Mouse (Mus musculus) heart, embryonic 16.5 days (tissue): ENCODE measurements around the gene Isyna1. TPM values are rescaled to one million over a fixed set of nuclear protein-coding genes. Genes with fewer than 3 reads are reported as not detected.
A peak's percentile ranks its signal among the peaks of the same experiment; 100 is the strongest.
"Not testable (repeated sequence)": the region's sequence is repeated elsewhere in the genome, so short reads cannot be mapped to it uniquely, and the experiment has no call there.

Experiments
- ATAC-seq: fragments of 200-750 bp; cut with Nextera tagmentation; replicated peaks from 2 replicates; pipeline ENCODE4 v1.8.0; 2017; ENCODE audit warnings: moderate number of reproducible peaks; ENCODE audit not compliant: insufficient read depth, low FRiP score; ENCODE audit errors: extremely low read depth
- H3K27ac ChIP-seq: fragments of 300-500 bp; sonication (generic); 2 replicates; pipeline ENCODE4 v1.5.1; 2014; ENCODE audit warnings: mild to moderate bottlenecking, low read length, control low read depth, moderate library complexity
- H3K27me3 ChIP-seq: fragments of 300-500 bp; sonication (generic); 2 replicates; pipeline ENCODE4 v1.6.1; 2014; ENCODE audit warnings: low read length, mixed read lengths; ENCODE audit not compliant: control insufficient read depth, insufficient read depth
- H3K36me3 ChIP-seq: fragments of 300-500 bp; sonication (generic); 2 replicates; pipeline ENCODE4 v1.6.1; 2014; ENCODE audit not compliant: control insufficient read depth, insufficient read depth
- H3K4me1 ChIP-seq: fragments of 300-500 bp; sonication (generic); 2 replicates; pipeline ENCODE4 v1.6.1; 2014; ENCODE audit warnings: low read length, mixed read lengths; ENCODE audit not compliant: control insufficient read depth, insufficient read depth
- H3K4me2 ChIP-seq: fragments of 300-500 bp; sonication (generic); 2 replicates; pipeline ENCODE4 v1.6.1; 2014; ENCODE audit warnings: low read depth, mild to moderate bottlenecking, control low read depth, low read length
- H3K4me3 ChIP-seq: fragments of 300-500 bp; sonication (generic); 2 replicates; pipeline ENCODE4 v1.5.1; 2014; ENCODE audit warnings: mild to moderate bottlenecking, control low read depth, low read length
- H3K9ac ChIP-seq: fragments of 300-500 bp; sonication (generic); 2 replicates; pipeline ENCODE4 v1.6.1; 2014; ENCODE audit warnings: low read length, control low read depth
- H3K9me3 ChIP-seq: fragments of 300-500 bp; sonication (generic); replicated peaks from 2 replicates; pipeline ENCODE4 v1.6.1; 2016; ENCODE audit warnings: low read length; ENCODE audit not compliant: control insufficient read depth
- WGBS: fragments of 180-500 bp; shearing (Covaris S2); extraction: QIAGEN DNeasy Blood & Tissue Kit; methylation state at CpG from one replicate; pipeline ENCODE4 v1.1.7; 2014; 5-methylcytosine and 5-hydroxymethylcytosine counted together
- polyA plus RNA-seq: library from polyadenylated mRNA; unstranded; fragments of >200 nt; fragmentation: Nextera tagmentation; extraction: Ambion mirVana; gene quantifications from 2 replicates; pipeline ENCODE4 v1.2.1, GENCODE M21; 2015

The Isyna1 gene
- polyA plus RNA-seq, 1 experiment from 2014 or later, result 111 TPM

DNA sequence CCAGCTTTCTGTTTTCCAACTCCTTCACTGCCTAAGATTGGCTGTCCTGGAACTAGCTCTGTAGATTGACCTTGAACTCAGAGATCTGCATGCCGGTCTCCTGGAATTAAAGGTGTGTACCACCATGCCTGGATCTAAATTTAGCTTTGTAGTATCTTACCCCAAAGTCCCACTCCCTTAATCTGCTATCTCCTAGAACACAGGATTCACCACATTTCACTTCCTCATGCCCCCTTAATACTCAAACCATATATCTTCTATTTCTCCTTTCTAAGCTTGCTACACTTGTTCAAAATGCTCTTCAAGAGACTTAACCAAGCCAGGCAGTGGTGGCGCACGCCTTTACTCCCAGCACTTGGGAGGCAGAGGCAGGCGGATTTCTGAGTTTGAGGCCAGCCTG lies 6.2 kb upstream of the Isyna1 start:
- not testable (repeated sequence) for H3K9ac ChIP-seq, H3K27me3 ChIP-seq, H3K4me1 ChIP-seq, H3K27ac ChIP-seq, ATAC-seq, H3K4me3 ChIP-seq, H3K4me2 ChIP-seq, H3K9me3 ChIP-seq
- H3K36me3 ChIP-seq, result peaks cover 27% of the 10 kb centered on the region
- WGBS, result 81% methylated on average over 4 of the region's 4 CpGs

- WGBS, result 63% methylated on average over 12 of the region's 12 CpGs
Measured at GRCm38 (mm10) chr8:70591569-70591968, 2.6 kb upstream of the Isyna1 start.

GRCm38 (mm10) chr8:70593173-70593572 lies 1.0 kb upstream of the Isyna1 start:
- Histone ChIP-seq H3K4me1 (peaks cover 21% of the 10 kb centered on the region), H3K9me3 (no peaks in the 10 kb centered on the region), H3K27ac (peak overlapping the region; percentile 87), H3K4me2 (peak overlapping the region; percentile 99), H3K9ac (peak overlapping the region; percentile 88), H3K27me3 (no peaks in the 10 kb centered on the region), H3K4me3 (no peak overlapping the region; the same call in 1 of the 2 replicates), H3K36me3 (peaks cover 21% of the 10 kb centered on the region)
- no peak for ATAC-seq
- 42% methylated on average over 8 of the region's 8 CpGs for WGBS

More at GRCm38 (mm10) chr8:70591569-70591968, 2.6 kb upstream of the Isyna1 start:
- no peak overlapping the region for H3K9ac ChIP-seq
- peaks cover 21% of the 10 kb centered on the region for H3K36me3 ChIP-seq
- H3K9me3 ChIP-seq, result no peaks in the 10 kb centered on the region
- no peak for ATAC-seq
- no peak overlapping the region for H3K4me3 ChIP-seq
- H3K4me2 ChIP-seq, result no peak overlapping the region
- H3K27ac ChIP-seq, result peak overlapping the region; percentile 9; the same call in 1 of the 2 replicates
- no peaks in the 10 kb centered on the region for H3K27me3 ChIP-seq
- H3K4me1 ChIP-seq, result peaks cover 20% of the 10 kb centered on the region

- H3K4me2 ChIP-seq, result peak overlapping the region; percentile 99
- peaks cover 18% of the 10 kb centered on the region for H3K36me3 ChIP-seq
- peak; percentile 3 for ATAC-seq
- no peaks in the 10 kb centered on the region for H3K9me3 ChIP-seq
- peak overlapping the region; percentile 71 for H3K4me3 ChIP-seq
- H3K27ac ChIP-seq, result peak overlapping the region; percentile 87
- WGBS, result 9% methylated on average over 82 of the region's 82 CpGs
- peak overlapping the region; percentile 88 for H3K9ac ChIP-seq
- peaks cover 27% of the 10 kb centered on the region for H3K4me1 ChIP-seq
- H3K27me3 ChIP-seq, result no peaks in the 10 kb centered on the region
Measured at GRCm38 (mm10) chr8:70594621-70595564, 720 bp downstream of the Isyna1 start.

DNA sequence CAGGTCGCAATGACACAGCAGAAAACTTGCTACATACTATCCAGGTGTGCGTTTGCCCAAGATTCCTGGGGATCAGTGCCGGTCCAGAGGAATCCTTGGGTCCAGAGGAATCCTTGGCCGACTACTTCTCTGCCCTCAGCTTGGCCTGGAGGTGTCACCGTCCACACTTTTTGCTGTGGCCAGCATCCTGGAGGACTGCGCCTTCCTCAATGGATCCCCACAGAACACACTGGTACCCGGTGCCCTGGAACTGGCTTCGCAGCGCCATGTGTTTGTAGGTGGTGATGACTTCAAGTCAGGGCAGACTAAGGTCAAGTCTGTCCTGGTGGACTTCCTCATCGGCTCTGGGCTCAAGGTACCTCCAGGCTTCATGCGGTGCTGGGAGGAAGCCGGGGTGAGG lies 1.6 kb downstream of the Isyna1 start:
- 92% methylated on average over 12 of the region's 12 CpGs for WGBS
- H3K4me2 ChIP-seq, result no peak overlapping the region
- no peak overlapping the region for H3K27ac ChIP-seq
- no peaks in the 10 kb centered on the region for H3K9me3 ChIP-seq
- H3K4me3 ChIP-seq, result no peak overlapping the region
- peaks cover 11% of the 10 kb centered on the region for H3K36me3 ChIP-seq
- H3K4me1 ChIP-seq, result peaks cover 34% of the 10 kb centered on the region
- no peak for ATAC-seq
- H3K9ac ChIP-seq, result no peak overlapping the region
- no peaks in the 10 kb centered on the region for H3K27me3 ChIP-seq

DNA sequence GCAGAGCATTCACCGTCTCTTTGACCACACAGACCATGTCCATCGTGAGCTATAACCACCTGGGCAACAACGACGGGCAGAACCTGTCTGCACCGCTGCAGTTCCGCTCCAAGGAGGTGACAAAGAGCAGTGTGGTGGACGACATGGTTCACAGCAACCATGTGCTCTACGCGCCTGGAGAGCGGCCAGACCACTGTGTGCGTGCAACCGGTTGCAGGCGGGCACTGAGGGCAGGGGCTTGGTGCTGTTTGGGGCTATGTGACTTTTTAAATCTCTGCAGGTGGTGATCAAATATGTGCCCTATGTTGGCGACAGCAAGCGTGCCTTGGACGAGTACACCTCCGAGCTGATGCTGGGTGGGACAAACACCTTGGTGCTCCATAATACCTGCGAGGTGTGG lies 2.0 kb downstream of the Isyna1 start:
- Histone ChIP-seq H3K36me3 (peaks cover 11% of the 10 kb centered on the region), H3K4me1 (peaks cover 38% of the 10 kb centered on the region), H3K4me3 (no peak overlapping the region), H3K27me3 (no peaks in the 10 kb centered on the region), H3K9ac (no peak overlapping the region), H3K4me2 (no peak overlapping the region), H3K9me3 (no peaks in the 10 kb centered on the region), H3K27ac (no peak overlapping the region)
- WGBS, result 93% methylated on average over 18 of the region's 18 CpGs
- no peak for ATAC-seq

DNA sequence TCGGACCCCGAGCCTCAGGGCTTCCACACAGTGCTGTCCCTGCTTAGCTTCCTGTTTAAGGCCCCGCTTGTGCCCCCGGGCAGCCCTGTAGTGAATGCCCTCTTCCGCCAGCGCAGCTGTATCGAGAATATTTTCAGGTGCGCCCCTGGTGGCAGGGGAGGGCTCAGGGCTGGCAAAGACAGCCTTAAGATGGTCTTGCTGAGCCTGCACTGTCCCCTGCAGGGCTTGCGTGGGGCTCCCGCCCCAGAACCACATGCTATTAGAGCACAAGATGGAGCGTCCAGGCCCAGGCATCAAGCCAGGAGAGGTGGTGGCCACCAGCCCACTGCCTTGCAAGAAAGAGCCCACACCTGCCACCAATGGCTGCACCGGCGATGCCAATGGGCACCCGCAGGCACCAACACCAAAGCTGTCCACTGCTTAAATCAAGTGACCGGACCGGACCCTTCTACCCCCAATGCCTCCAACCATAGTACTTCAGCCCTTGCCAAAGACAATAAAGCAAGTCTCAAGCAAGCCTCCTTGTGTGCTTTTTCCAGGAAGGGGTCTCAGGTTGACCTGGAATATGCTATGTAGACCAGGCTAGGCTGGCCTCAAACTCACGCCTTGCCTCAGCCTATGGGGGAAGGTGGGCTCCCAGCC lies 2.7 kb downstream of the Isyna1 start:
- Histone ChIP-seq H3K4me2 (peak overlapping the region; percentile 87; the same call in 1 of the 2 replicates), H3K36me3 (peaks cover 10% of the 10 kb centered on the region), H3K27me3 (no peaks in the 10 kb centered on the region), H3K9me3 (no peaks in the 10 kb centered on the region), H3K9ac (peak overlapping the region; percentile 83), H3K4me3 (no peak overlapping the region), H3K27ac (no peak overlapping the region), H3K4me1 (peaks cover 42% of the 10 kb centered on the region)
- 88% methylated on average over 17 of the region's 17 CpGs for WGBS
- no peak for ATAC-seq

DNA sequence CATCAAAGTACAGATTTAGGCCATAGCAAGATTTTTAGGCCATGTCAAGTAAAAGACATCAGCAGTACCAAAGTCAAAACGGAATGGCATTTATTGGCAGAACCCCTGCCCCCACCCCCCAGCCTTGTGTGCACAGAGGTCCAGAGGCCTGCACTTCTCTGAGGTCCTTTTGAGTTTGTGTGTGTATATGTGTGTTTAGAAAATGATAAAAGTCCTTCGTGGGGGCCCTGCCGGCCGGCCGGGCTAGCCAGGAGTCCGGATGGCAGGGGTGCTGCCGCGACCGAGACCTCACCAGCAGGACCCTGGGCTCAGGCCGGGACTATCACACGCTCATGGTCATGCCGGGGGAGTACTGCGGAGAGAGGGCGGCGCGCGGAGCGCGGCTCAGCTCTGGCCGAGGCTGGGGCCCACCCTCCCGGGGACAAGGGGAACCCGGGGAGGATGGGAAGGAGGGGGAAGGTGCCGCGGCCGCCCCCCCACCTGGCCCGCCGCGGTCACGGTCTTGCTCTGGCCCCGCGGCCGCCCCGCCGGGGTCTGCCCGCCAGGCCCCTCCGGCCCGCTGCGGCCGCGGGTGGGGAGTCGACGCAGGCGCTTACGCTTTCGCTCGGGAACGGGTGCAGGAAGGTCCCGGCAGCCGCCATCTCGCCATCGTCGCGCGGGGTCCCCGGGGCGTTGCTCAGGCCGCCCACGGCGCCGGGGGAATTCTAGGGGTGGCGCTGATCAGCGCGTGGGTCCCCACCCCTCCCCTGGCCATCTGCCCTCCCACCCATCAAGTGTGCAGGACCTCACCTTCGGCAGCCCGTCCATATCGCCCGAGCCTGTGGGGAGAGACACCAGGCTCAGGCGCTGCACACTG lies 3.5 kb downstream of the Isyna1 start:
- peak overlapping the region; percentile 30; the same call in 1 of the 2 replicates for H3K27ac ChIP-seq
- H3K4me1 ChIP-seq, result peaks cover 42% of the 10 kb centered on the region
- peak overlapping the region; percentile 59 for H3K4me3 ChIP-seq
- H3K27me3 ChIP-seq, result no peaks in the 10 kb centered on the region
- peak overlapping the region; percentile 87 for H3K4me2 ChIP-seq
- ATAC-seq, result no peak
- H3K9ac ChIP-seq, result peak overlapping the region; percentile 83
- H3K36me3 ChIP-seq, result peaks cover 16% of the 10 kb centered on the region
- H3K9me3 ChIP-seq, result no peaks in the 10 kb centered on the region
- WGBS, result 16% methylated on average over 68 of the region's 68 CpGs
